Mouse (Mus musculus): Measurements from ENCODE around the gene Hist1h3g. TPM values are rescaled to one million over a fixed set of nuclear protein-coding genes. Genes with fewer than 3 reads are reported as not detected.

The Hist1h3g gene
- polyA plus RNA-seq, 1 experiment from 2014 or later = 6.2 TPM

GRCm38 (mm10) chr13:23510127-23510526, 25.1 kb upstream of the Hist1h3g start:
- Histone ChIP-seq H3K4me3 (ENCODE audit: low read length) (no peak overlapping the region), H3K4me2 (ENCODE audit: low read depth, low read length) (no peak overlapping the region), H3K27me3 (ENCODE audit: control insufficient read depth, insufficient read depth, low read depth, low read length) (no peaks in the 10 kb centered on the region), H3K9ac (ENCODE audit: low read length) (no peak overlapping the region), H3K27ac (ENCODE audit: low read length) (no peak overlapping the region), H3K9me3 (ENCODE audit: control insufficient read depth, low read length) (no peaks in the 10 kb centered on the region), H3K4me1 (replicated peaks; ENCODE audit: control insufficient read depth, insufficient read depth, low read length) (peaks cover 10% of the 10 kb centered on the region), H3K36me3 (ENCODE audit: control insufficient read depth, insufficient read depth, low read length) (no peaks in the 10 kb centered on the region)
- 4% methylated on average over 1 of the region's 1 CpGs for WGBS
- no peak for ATAC-seq (ENCODE audit: low read depth)

GRCm38 (mm10) chr13:23513517-23513916, 21.7 kb upstream of the Hist1h3g start:
- H3K9ac ChIP-seq (ENCODE audit: low read length) = no peak overlapping the region
- H3K4me2 ChIP-seq (ENCODE audit: low read depth, low read length) = no peak overlapping the region
- H3K4me3 ChIP-seq (ENCODE audit: low read length) = no peak overlapping the region
- H3K27ac ChIP-seq (ENCODE audit: low read length) = no peak overlapping the region
- H3K36me3 ChIP-seq (ENCODE audit: control insufficient read depth, insufficient read depth, low read length) = no peaks in the 10 kb centered on the region
- no peaks in the 10 kb centered on the region for H3K27me3 ChIP-seq (ENCODE audit: control insufficient read depth, insufficient read depth, low read depth, low read length)
- ATAC-seq (ENCODE audit: low read depth) = no peak
- WGBS = 58% methylated on average over 1 of the region's 1 CpGs
- H3K9me3 ChIP-seq (ENCODE audit: control insufficient read depth, low read length) = no peaks in the 10 kb centered on the region
- peaks cover 4% of the 10 kb centered on the region for H3K4me1 ChIP-seq (replicated peaks; ENCODE audit: control insufficient read depth, insufficient read depth, low read length)

- WGBS = 78% methylated on average over 5 of the region's 5 CpGs
- H3K4me3 ChIP-seq (ENCODE audit: low read length) = no peak overlapping the region
Observed at GRCm38 (mm10) chr13:23515281-23515680, 19.9 kb upstream of the Hist1h3g start.

GRCm38 (mm10) chr13:23515826-23516620, 19.2 kb upstream of the Hist1h3g start:
- peaks cover 4% of the 10 kb centered on the region for H3K4me1 ChIP-seq (replicated peaks; ENCODE audit: control insufficient read depth, insufficient read depth, low read length)
- H3K4me3 ChIP-seq (ENCODE audit: low read length) = peak overlapping the region; percentile 37
- no peaks in the 10 kb centered on the region for H3K9me3 ChIP-seq (ENCODE audit: control insufficient read depth, low read length)
- H3K9ac ChIP-seq (ENCODE audit: low read length) = peak overlapping the region; percentile 57; the same call in 1 of the 2 replicates
- H3K27me3 ChIP-seq (ENCODE audit: control insufficient read depth, insufficient read depth, low read depth, low read length) = no peaks in the 10 kb centered on the region
- 0 out of 2 replicates have a peak overlapping the region, but pooled peaks have one; percentile 22 for H3K27ac ChIP-seq (ENCODE audit: low read length)
- no peaks in the 10 kb centered on the region for H3K36me3 ChIP-seq (ENCODE audit: control insufficient read depth, insufficient read depth, low read length)
- peak overlapping the region; percentile 60 for H3K4me2 ChIP-seq (ENCODE audit: low read depth, low read length)
- 47% methylated on average over 15 of the region's 15 CpGs for WGBS
- ATAC-seq (ENCODE audit: low read depth) = no peak

More at GRCm38 (mm10) chr13:23515281-23515680, 19.9 kb upstream of the Hist1h3g start:
- Histone ChIP-seq H3K4me2 (ENCODE audit: low read depth, low read length) (no peak overlapping the region), H3K27ac (ENCODE audit: low read length) (no peak overlapping the region), H3K27me3 (ENCODE audit: control insufficient read depth, insufficient read depth, low read depth, low read length) (no peaks in the 10 kb centered on the region), H3K4me1 (replicated peaks; ENCODE audit: control insufficient read depth, insufficient read depth, low read length) (peaks cover 4% of the 10 kb centered on the region), H3K36me3 (ENCODE audit: control insufficient read depth, insufficient read depth, low read length) (no peaks in the 10 kb centered on the region), H3K9me3 (ENCODE audit: control insufficient read depth, low read length) (no peaks in the 10 kb centered on the region), H3K9ac (ENCODE audit: low read length) (no peak overlapping the region)
- no peak for ATAC-seq (ENCODE audit: low read depth)

GRCm38 (mm10) chr13:23516822-23517602, 18.2 kb upstream of the Hist1h3g start:
- Histone ChIP-seq H3K4me3 (ENCODE audit: low read length) (peak overlapping the region; percentile 66), H3K4me2 (ENCODE audit: low read depth, low read length) (peak overlapping the region; percentile 94), H3K27me3 (ENCODE audit: control insufficient read depth, insufficient read depth, low read depth, low read length) (no peaks in the 10 kb centered on the region), H3K9ac (ENCODE audit: low read length) (peak overlapping the region; percentile 63), H3K36me3 (ENCODE audit: control insufficient read depth, insufficient read depth, low read length) (no peaks in the 10 kb centered on the region), H3K9me3 (ENCODE audit: control insufficient read depth, low read length) (no peaks in the 10 kb centered on the region), H3K4me1 (replicated peaks; ENCODE audit: control insufficient read depth, insufficient read depth, low read length) (peaks cover 4% of the 10 kb centered on the region), H3K27ac (ENCODE audit: low read length) (peak overlapping the region; percentile 83)
- WGBS = under 1% methylated on average over 19 of the region's 19 CpGs
- ATAC-seq (ENCODE audit: low read depth) = peak; percentile 56

GRCm38 (mm10) chr13:23517603-23518294, 17.5 kb upstream of the Hist1h3g start:
- H3K4me3 ChIP-seq (ENCODE audit: low read length) = peak overlapping the region; percentile 66
- H3K36me3 ChIP-seq (ENCODE audit: control insufficient read depth, insufficient read depth, low read length) = no peaks in the 10 kb centered on the region
- peak; percentile 88 for ATAC-seq (ENCODE audit: low read depth)
- H3K27ac ChIP-seq (ENCODE audit: low read length) = peak overlapping the region; percentile 83
- WGBS = under 1% methylated on average over 27 of the region's 27 CpGs
- peaks cover 4% of the 10 kb centered on the region for H3K4me1 ChIP-seq (replicated peaks; ENCODE audit: control insufficient read depth, insufficient read depth, low read length)
- H3K27me3 ChIP-seq (ENCODE audit: control insufficient read depth, insufficient read depth, low read depth, low read length) = no peaks in the 10 kb centered on the region
- peak overlapping the region; percentile 94 for H3K4me2 ChIP-seq (ENCODE audit: low read depth, low read length)
- no peaks in the 10 kb centered on the region for H3K9me3 ChIP-seq (ENCODE audit: control insufficient read depth, low read length)
- H3K9ac ChIP-seq (ENCODE audit: low read length) = peak overlapping the region; percentile 63

- peak overlapping the region; percentile 66 for H3K4me3 ChIP-seq (ENCODE audit: low read length)
- 0 out of 2 replicates have a peak, but pooled peaks have one; percentile 15 for ATAC-seq (ENCODE audit: low read depth)
- no peak overlapping the region for H3K9ac ChIP-seq (ENCODE audit: low read length)
- peak overlapping the region; percentile 94 for H3K4me2 ChIP-seq (ENCODE audit: low read depth, low read length)
- no peak overlapping the region for H3K27ac ChIP-seq (ENCODE audit: low read length)
- under 1% methylated on average over 6 of the region's 6 CpGs for WGBS
- no peaks in the 10 kb centered on the region for H3K36me3 ChIP-seq (ENCODE audit: control insufficient read depth, insufficient read depth, low read length)
- no peaks in the 10 kb centered on the region for H3K9me3 ChIP-seq (ENCODE audit: control insufficient read depth, low read length)
- H3K4me1 ChIP-seq (replicated peaks; ENCODE audit: control insufficient read depth, insufficient read depth, low read length) = peaks cover 4% of the 10 kb centered on the region
- no peaks in the 10 kb centered on the region for H3K27me3 ChIP-seq (ENCODE audit: control insufficient read depth, insufficient read depth, low read depth, low read length)
Observed at GRCm38 (mm10) chr13:23518295-23518603, 17.0 kb upstream of the Hist1h3g start.

- peak overlapping the region; percentile 73 for H3K4me2 ChIP-seq (ENCODE audit: low read depth, low read length)
- peak overlapping the region; percentile 52 for H3K4me3 ChIP-seq (ENCODE audit: low read length)
- no peaks in the 10 kb centered on the region for H3K9me3 ChIP-seq (ENCODE audit: control insufficient read depth, low read length)
- peaks cover 4% of the 10 kb centered on the region for H3K4me1 ChIP-seq (replicated peaks; ENCODE audit: control insufficient read depth, insufficient read depth, low read length)
- H3K27ac ChIP-seq (ENCODE audit: low read length) = peak overlapping the region; percentile 69
- H3K9ac ChIP-seq (ENCODE audit: low read length) = peak overlapping the region; percentile 49
- no peaks in the 10 kb centered on the region for H3K36me3 ChIP-seq (ENCODE audit: control insufficient read depth, insufficient read depth, low read length)
- under 1% methylated on average over 6 of the region's 6 CpGs for WGBS
- H3K27me3 ChIP-seq (ENCODE audit: control insufficient read depth, insufficient read depth, low read depth, low read length) = no peaks in the 10 kb centered on the region
- ATAC-seq (ENCODE audit: low read depth) = peak; percentile 55
Observed at GRCm38 (mm10) chr13:23518885-23519284, 16.3 kb upstream of the Hist1h3g start.

- H3K4me1 ChIP-seq (replicated peaks; ENCODE audit: control insufficient read depth, insufficient read depth, low read length) = peaks cover 4% of the 10 kb centered on the region
- H3K9me3 ChIP-seq (ENCODE audit: control insufficient read depth, low read length) = no peaks in the 10 kb centered on the region
- no peaks in the 10 kb centered on the region for H3K36me3 ChIP-seq (ENCODE audit: control insufficient read depth, insufficient read depth, low read length)
- peak overlapping the region; percentile 69 for H3K27ac ChIP-seq (ENCODE audit: low read length)
- peak overlapping the region; percentile 73 for H3K4me2 ChIP-seq (ENCODE audit: low read depth, low read length)
- H3K27me3 ChIP-seq (ENCODE audit: control insufficient read depth, insufficient read depth, low read depth, low read length) = no peaks in the 10 kb centered on the region
- H3K9ac ChIP-seq (ENCODE audit: low read length) = peak overlapping the region; percentile 49
- under 1% methylated on average over 10 of the region's 10 CpGs for WGBS
- peak overlapping the region; percentile 52 for H3K4me3 ChIP-seq (ENCODE audit: low read length)
- ATAC-seq (ENCODE audit: low read depth) = peak; percentile 57
Observed at GRCm38 (mm10) chr13:23519416-23519815, 15.8 kb upstream of the Hist1h3g start.
